ENCODE assay signal across 16 mouse cellular contexts in genomic region chr17:11607931-11608330, GRCm38 (mm10).
"Had no signal": no experiment of that assay in that cellular context is flagged by ENCODE, and none has a peak within 500 bp of the region (broad histone marks: within the 10 kb centered on the region; RNA-seq: fewer than 3 reads in every experiment).

No protein-coding gene starts in this region.

- ATAC-seq: midbrain, embryonic 15.5 days had no signal

- H3K27ac ChIP-seq: midbrain, embryonic 10.5 days; midbrain, embryonic 12.5 days; midbrain, embryonic 15.5 days; neural tube, embryonic 12.5 days had no signal

- H3K4me3 ChIP-seq: midbrain, embryonic 10.5 days; midbrain, embryonic 12.5 days; midbrain, embryonic 15.5 days; neural tube, embryonic 12.5 days had no signal

- H3K9me3 ChIP-seq: midbrain, embryonic 10.5 days; midbrain, embryonic 12.5 days; midbrain, embryonic 15.5 days; neural tube, embryonic 12.5 days had no signal

- H3K27me3 ChIP-seq: midbrain, embryonic 15.5 days; neural tube, embryonic 12.5 days had no signal

- H3K4me2 ChIP-seq: lung, embryonic 14.5 days; midbrain, embryonic 12.5 days; midbrain, embryonic 15.5 days; neural tube, embryonic 12.5 days had no signal

- H3K9ac ChIP-seq: lung, embryonic 14.5 days; midbrain, embryonic 12.5 days; midbrain, embryonic 15.5 days; neural tube, embryonic 12.5 days had no signal

- H3K4me1 ChIP-seq: neural tube, embryonic 12.5 days had no signal

- DNase-seq: lung, adult 18-20 months; lung, embryonic 14.5 days; lung, postnatal 10 days; lung, postnatal 4 days; retina, postnatal 1 day; right cerebral cortex, adult 18-20 months; right cerebral cortex, postnatal 25 days; right cerebral cortex, postnatal 4 days; spleen, adult 18-20 months; thymus, adult 18-20 months; thymus, postnatal 14 days; thymus, postnatal 36 days had no signal

- H3K36me3 ChIP-seq: midbrain, embryonic 10.5 days; midbrain, embryonic 12.5 days; midbrain, embryonic 15.5 days; neural tube, embryonic 12.5 days had no signal
